Mouse (Mus musculus) B cell, adult 2 months (primary cell): ENCODE results near the gene Nt5dc2.

Experiments
- DNase-seq, 2 experiments: peaks; one replicate each; pipeline ENCODE4 v3.0.0; 2022

Nt5dc2 gene

GRCm38 (mm10) chr14:31169508-31169907 is 38.7 kb downstream of the Nt5dc2 start:
- peak; percentile 14 to 19 for DNase-seq

GRCm38 (mm10) chr14:31170963-31171362 is 40.1 kb downstream of the Nt5dc2 start:
- no peak for DNase-seq

GRCm38 (mm10) chr14:31171386-31171785 is 40.5 kb downstream of the Nt5dc2 start:
- DNase-seq = no peak

- DNase-seq = no peak
Observed at GRCm38 (mm10) chr14:31171821-31172220, 41.0 kb downstream of the Nt5dc2 start.

GRCm38 (mm10) chr14:31172781-31173455 is 42.1 kb downstream of the Nt5dc2 start:
- DNase-seq = no peak

- no peak for DNase-seq
Observed at GRCm38 (mm10) chr14:31173537-31173936, 42.7 kb downstream of the Nt5dc2 start.

GRCm38 (mm10) chr14:31177287-31177686 is 46.4 kb downstream of the Nt5dc2 start:
- DNase-seq = no peak

GRCm38 (mm10) chr14:31177715-31178114 is 46.9 kb downstream of the Nt5dc2 start:
- DNase-seq = no peak

- no peak for DNase-seq
Observed at GRCm38 (mm10) chr14:31179677-31180365, 49.0 kb downstream of the Nt5dc2 start.

GRCm38 (mm10) chr14:31181512-31181911 is 50.7 kb downstream of the Nt5dc2 start:
- no peak for DNase-seq

GRCm38 (mm10) chr14:31182786-31183290 is 52.0 kb downstream of the Nt5dc2 start:
- no peak for DNase-seq

- no peak for DNase-seq
Observed at GRCm38 (mm10) chr14:31183541-31183940, 52.7 kb downstream of the Nt5dc2 start.

- no peak for DNase-seq
Observed at GRCm38 (mm10) chr14:31184195-31184594, 53.3 kb downstream of the Nt5dc2 start.

- no peak for DNase-seq
Observed at GRCm38 (mm10) chr14:31186656-31187055, 55.8 kb downstream of the Nt5dc2 start.
